Mouse (Mus musculus) cortical plate, adult 2 months (tissue): Measurements from ENCODE around the gene Ryr3. TPM values are rescaled to one million over a fixed set of nuclear protein-coding genes. Genes with fewer than 3 reads are reported as not detected.

Experiments used
- H3K27ac ChIP-seq: fragments of 200-500 bp; 2 replicates; pipeline ENCODE4 v1.5.1; 2012; ENCODE audit warnings: low read length, control low read depth, inconsistent platforms; ENCODE audit not compliant: insufficient read depth
- H3K4me1 ChIP-seq: fragments of 200-500 bp; 2 replicates; pipeline ENCODE4 v1.6.1; 2011; ENCODE audit warnings: low read length; ENCODE audit not compliant: control insufficient read depth, insufficient read depth
- H3K4me3 ChIP-seq: fragments of 200-500 bp; 2 replicates; pipeline ENCODE4 v1.5.1; 2011; ENCODE audit warnings: mild to moderate bottlenecking, low read length, control low read depth; ENCODE audit not compliant: insufficient read depth
- CTCF ChIP-seq: fragments of 200-500 bp; IDR thresholded peaks from 2 replicates; pipeline ENCODE4 v1.5.1; 2011; ENCODE audit warnings: mild to moderate bottlenecking, control low read depth, low read length; ENCODE audit not compliant: insufficient read depth; ENCODE audit errors: extremely low read depth
- POLR2A ChIP-seq: fragments of 200-500 bp; IDR thresholded peaks from 2 replicates; pipeline ENCODE4 v1.6.1; 2011; ENCODE audit warnings: mild to moderate bottlenecking, low read length, control low read depth; ENCODE audit not compliant: insufficient read depth; ENCODE audit errors: extremely low read depth
- polyA plus RNA-seq: library from polyadenylated mRNA; depleted of rRNA; stranded (reverse); fragments of >200 nt; gene quantifications from 2 replicates; pipeline ENCODE4 v1.2.3, GENCODE M21; 2012; rRNA removed

Gene Ryr3
- polyA plus RNA-seq, 1 experiment, result 23.2 TPM

DNA sequence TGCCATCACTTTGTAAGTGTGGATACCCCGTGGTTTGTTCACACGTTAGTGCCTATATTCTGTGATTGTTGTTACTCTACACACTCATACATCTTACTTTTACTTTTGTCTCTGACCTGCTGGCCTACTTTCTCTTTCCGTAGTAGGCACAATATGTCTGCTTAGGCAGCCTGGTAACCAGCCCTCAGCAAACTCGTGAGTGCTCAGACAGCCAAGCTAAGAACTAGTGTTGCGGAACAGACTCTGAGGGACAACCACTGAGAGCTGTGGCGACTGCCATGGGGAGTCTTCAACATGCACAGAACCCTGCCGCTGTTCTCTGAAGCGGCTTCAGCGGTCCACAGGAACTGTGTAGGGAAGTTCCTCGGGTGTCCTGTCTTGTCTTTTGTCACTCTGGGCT is 616.7 kb downstream of the Ryr3 start:
- no peak overlapping the region for H3K4me3 ChIP-seq
- TF ChIP-seq CTCF (no peak), POLR2A (no peak)
- H3K4me1 ChIP-seq, result peaks cover 1% of the 10 kb centered on the region; the same call in 1 of the 2 replicates
- H3K27ac ChIP-seq, result no peak overlapping the region

DNA sequence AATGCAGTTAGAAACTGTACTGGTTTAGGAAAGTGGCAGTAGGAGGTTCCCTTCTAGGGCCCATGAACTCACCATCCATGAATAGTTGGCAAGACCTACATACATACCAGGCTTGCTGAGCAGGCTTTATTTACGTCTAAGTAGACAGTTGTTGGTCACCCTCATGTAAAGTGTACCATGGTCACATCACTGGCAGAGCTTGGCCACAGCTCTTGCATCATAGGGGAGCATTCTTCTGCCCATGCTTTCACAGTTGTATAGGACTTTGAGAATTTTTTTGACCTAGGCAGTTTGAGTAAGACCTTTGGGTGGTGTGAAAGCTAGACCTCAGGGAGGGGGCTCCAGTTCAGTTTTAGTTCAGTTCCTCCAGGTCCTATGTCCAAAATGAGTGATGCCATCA is 619.8 kb downstream of the Ryr3 start:
- Histone ChIP-seq H3K4me3 (no peak overlapping the region), H3K27ac (no peak overlapping the region), H3K4me1 (no peaks in the 10 kb centered on the region)
- TF ChIP-seq CTCF, result no peak
- TF ChIP-seq POLR2A, result no peak

DNA sequence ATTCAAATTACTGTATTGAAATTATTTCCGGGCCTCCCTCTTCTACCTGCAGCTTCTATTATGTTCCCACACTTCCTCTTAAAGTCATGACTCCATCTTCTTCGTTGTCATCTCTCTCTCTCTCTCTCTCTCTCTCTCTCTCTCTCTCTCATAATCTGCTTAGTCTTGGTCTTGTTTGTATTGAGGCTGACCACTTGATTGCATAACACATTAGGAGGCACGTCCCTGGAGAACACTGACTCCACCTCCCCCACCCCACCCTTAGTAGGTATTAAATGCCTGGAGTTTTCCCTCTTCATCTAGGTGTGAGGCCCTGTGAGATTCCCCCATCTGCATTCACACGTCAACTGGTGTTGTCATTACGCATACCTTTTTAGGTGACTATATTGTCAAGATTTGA is 620.5 kb downstream of the Ryr3 start:
- no peak overlapping the region for H3K4me3 ChIP-seq
- no peak for TF ChIP-seq POLR2A
- TF ChIP-seq CTCF, result no peak
- no peaks in the 10 kb centered on the region; the same call in 1 of the 2 replicates for H3K4me1 ChIP-seq
- H3K27ac ChIP-seq, result no peak overlapping the region

DNA sequence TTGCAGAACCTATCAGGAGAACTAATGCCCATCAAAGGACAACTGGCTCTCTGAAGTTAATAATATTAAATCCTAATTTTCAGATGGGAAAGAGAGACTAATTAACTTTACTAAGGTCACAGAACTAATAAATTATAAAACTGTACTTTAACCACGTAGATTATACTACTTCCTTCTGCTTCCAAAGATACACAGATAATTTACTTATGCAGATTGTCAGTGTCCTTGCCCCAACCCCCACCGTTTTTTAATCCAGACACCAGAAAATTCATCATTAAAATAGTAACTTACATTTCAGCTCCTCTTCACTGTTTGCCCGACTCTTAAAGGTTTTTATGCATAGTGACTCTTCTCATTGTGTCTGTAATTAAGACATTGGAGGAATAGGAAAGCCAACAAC is 621.1 kb downstream of the Ryr3 start:
- TF ChIP-seq POLR2A (no peak), CTCF (no peak)
- peaks cover 2% of the 10 kb centered on the region; the same call in 1 of the 2 replicates for H3K4me1 ChIP-seq
- H3K4me3 ChIP-seq, result no peak overlapping the region
- H3K27ac ChIP-seq, result no peak overlapping the region

DNA sequence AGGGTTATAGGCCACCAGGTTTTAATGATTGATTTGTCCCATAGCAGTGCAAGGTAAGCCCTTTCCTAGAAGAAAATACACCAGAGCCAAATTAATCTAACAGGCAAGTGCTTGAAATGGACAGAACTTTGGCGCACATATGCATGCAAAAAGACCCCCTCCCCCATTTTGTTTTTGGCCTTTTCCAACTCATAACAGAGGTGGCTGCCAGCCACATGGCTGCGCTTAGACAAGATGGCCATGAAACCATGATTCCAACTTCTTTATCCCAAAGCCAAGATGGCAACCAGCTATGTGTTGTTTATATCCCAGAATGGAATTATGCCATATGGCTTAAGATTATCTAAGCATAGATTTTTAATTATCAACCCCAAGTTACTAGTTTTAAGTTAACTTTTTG is 623.1 kb downstream of the Ryr3 start:
- peaks cover 2% of the 10 kb centered on the region; the same call in 1 of the 2 replicates for H3K4me1 ChIP-seq
- H3K27ac ChIP-seq, result no peak overlapping the region
- TF ChIP-seq CTCF (no peak), POLR2A (no peak)
- no peak overlapping the region for H3K4me3 ChIP-seq

DNA sequence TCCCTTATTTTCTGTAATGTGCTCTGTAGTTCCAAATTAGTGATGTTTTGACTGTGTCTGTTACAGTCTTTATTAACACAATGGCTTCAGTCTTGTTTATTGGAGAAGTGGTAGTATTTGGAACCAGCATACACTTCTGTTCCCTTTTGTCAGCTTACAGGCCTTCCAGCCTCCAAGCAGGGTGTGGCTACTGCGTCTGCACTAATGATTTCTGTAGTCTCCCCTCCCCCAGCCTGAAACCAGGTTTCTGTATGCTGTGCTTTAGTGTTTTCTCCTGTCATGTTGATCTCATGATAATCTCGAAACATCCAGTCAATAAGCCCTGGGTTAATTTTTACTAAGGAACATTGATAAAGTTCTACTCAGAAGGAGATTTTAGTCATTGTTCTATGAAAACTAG is 623.6 kb downstream of the Ryr3 start:
- Histone ChIP-seq H3K4me3 (no peak overlapping the region), H3K27ac (no peak overlapping the region), H3K4me1 (peaks cover 2% of the 10 kb centered on the region; the same call in 1 of the 2 replicates)
- TF ChIP-seq CTCF (no peak), POLR2A (no peak)

DNA sequence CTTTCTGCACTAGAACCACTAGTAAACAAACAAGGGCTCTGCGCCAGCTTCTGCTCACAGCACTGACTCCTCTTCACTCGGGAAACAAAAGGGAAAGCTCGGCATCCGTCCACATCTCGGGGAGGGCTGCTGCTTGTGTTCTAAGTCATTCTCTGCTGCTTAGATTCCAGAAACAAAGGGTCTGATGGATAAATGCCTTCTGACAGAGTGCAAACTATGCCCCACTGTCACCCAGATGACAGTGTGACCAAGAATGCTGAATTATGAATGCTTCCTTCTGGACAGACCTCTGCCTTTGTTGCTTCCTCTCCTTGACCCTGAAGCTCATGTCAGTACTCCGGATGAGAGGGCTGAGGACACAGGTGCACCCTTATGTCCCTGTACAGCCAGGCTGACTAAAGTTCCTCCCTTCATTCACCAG is 625.4 kb downstream of the Ryr3 start:
- Histone ChIP-seq H3K4me1 (peaks cover 2% of the 10 kb centered on the region; the same call in 1 of the 2 replicates), H3K4me3 (no peak overlapping the region), H3K27ac (no peak overlapping the region)
- TF ChIP-seq POLR2A (no peak), CTCF (no peak)

DNA sequence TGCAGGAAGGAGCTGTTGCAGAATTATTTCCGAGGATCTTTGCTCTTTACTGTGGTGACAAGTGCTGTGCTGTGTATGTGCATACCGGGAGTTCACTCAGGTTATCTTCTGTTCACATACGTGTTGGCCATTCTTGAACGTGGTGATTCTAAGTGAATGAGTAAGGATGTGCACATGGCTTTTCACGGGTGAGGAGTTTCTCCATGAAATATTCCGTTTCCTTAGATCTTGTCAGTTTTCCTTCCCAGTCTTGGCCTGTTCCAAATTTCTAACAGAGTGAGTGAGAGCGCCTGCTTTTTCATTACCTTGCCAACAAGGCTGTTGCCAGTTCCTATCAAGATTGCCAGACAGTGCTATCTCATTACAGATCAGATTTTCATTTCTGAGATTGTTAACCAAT is 625.9 kb downstream of the Ryr3 start:
- H3K27ac ChIP-seq, result no peak overlapping the region
- TF ChIP-seq POLR2A, result no peak
- no peak for TF ChIP-seq CTCF
- no peak overlapping the region for H3K4me3 ChIP-seq
- peaks cover 2% of the 10 kb centered on the region; the same call in 1 of the 2 replicates for H3K4me1 ChIP-seq

Other genes starting within 250 kb of the Ryr3 start
- 0.08 and 0.13 TPM in 2 replicates for gene Tmco5b, start 68.6 kb upstream of the Ryr3 start, polyA plus RNA-seq
- gene Fmn1, start 110.6 kb upstream of the Ryr3 start, polyA plus RNA-seq, result 7.6 and 8.0 TPM in 2 replicates